Mouse (Mus musculus): ENCODE results near the gene Itgb2l. TPM values are rescaled to one million over a fixed set of nuclear protein-coding genes. Genes with fewer than 3 reads are reported as not detected.

Itgb2l gene
- polyA plus RNA-seq (2017; shearing (Covaris generic)) = not detected

GRCm38 (mm10) chr16:96443468-96443867 lies at the start of gene Itgb2l:
TSS of gene Itgb2l (minus strand) at chr16:96443619.

GRCm38 (mm10) chr16:96467445-96467844 lies 24.0 kb upstream of the Itgb2l start, which contains the start of gene Pcp4:
TSS of gene Pcp4 (plus strand) at chr16:96467606.

Other genes with a start within 250 kb of the Itgb2l start
- not detected for gene Sh3bgr, start 243.2 kb downstream of the Itgb2l start, polyA plus RNA-seq (2017; shearing (Covaris generic))
- 3.6 TPM for gene B3galt5, start 207.8 kb downstream of the Itgb2l start, polyA plus RNA-seq (2017; shearing (Covaris generic))
- gene Pcp4, start 24.0 kb upstream of the Itgb2l start, polyA plus RNA-seq (2017; shearing (Covaris generic)) = not detected

Measured in inflammation-experienced regulatory T-cells, adult 16 weeks (primary cell).